Mouse (Mus musculus) spleen, adult 2 months (tissue): ENCODE data around the gene Pde7b.

Experiments used
- CTCF ChIP-seq: fragments of 200-500 bp; IDR thresholded peaks from 2 replicates; pipeline ENCODE4 v1.5.1; 2011; ENCODE audit warnings: mild to moderate bottlenecking, inconsistent platforms; ENCODE audit not compliant: insufficient read depth, insufficient read length, insufficient replicate concordance; ENCODE audit errors: extremely low read depth
- POLR2A ChIP-seq: fragments of 200-500 bp; IDR thresholded peaks from 2 replicates; pipeline ENCODE4 v1.6.1; 2011; ENCODE audit warnings: low read depth, low read length, inconsistent platforms

- no peak for TF ChIP-seq CTCF
- TF ChIP-seq POLR2A = no peak
Observed at GRCm38 (mm10) chr10:20671621-20672020, 53.3 kb downstream of the Pde7b start.
